ENCODE assay signal across 8 mouse cellular contexts in the genomic region with DNA sequence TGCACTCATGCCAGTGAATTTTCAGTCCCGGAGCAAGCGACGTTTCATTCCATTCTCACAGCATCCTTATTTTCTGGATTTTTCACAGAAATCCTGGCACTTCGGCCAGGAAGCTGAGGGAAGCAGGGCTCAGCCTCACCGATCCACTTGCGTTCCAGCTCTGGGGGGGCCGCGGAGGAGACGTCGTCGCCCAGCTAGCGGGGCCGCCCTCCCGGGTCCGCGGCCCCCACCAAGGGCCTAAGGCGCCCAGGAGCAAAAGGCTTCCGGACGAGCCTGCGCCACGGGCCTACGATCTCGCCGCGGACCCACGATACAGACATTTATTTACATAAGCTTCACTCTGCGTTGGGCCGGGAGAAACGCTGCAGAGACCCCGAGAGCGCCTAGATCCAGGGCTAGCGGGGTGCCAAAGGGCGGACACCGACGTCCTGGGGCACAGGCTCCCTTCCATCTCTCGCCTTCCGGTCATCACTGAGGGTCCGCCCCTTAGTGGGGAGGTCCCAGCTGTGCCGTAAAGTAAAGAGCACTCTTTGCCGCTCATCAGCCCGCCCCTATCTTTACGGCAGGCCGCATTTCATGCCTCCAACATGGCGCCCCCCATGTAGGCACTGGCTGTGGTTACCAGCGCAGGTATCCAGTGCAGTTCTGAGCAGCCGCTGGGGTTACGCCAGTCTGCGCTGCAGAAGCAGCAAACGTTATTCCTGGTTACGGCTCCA. TPM values are rescaled to one million over a fixed set of nuclear protein-coding genes. Genes with fewer than 3 reads are reported as not detected.
DNase-seq lines count a peak whose midpoint lies in the region; ATAC-seq lines count a peak whose summit lies in the region.

Gene Pdss2 (plus strand): TSS at position 577 of the 716 bp plus-strand sequence.

- H3K36me3 ChIP-seq in intestine, embryonic 14.5 days (ENCODE audit: control insufficient read depth, insufficient read depth, low read length): no peaks in the 10 kb centered on the region

- H3K27ac ChIP-seq in intestine, embryonic 14.5 days (ENCODE audit: low read depth): peak within 1 kb of the TSS; percentile 85

- peaks cover 3% of the 10 kb centered on the region; the same call in 1 of the 2 replicates for H3K4me1 ChIP-seq in intestine, embryonic 14.5 days (replicated peaks; ENCODE audit: control insufficient read depth, insufficient read depth, low read length)

- intact Hi-C loops in gastrocnemius, postnatal 14 days (cut with DNase I; ENCODE audit: low total_unique reads): no loop called here
- intact Hi-C loops in left cerebral cortex, postnatal 14 days (cut with DNase I): loop anchor here (2.0 to 10.0 kb wide), 2 partner anchors 46 to 54 kb away; partner anchors contain the start of genes 9030612E09Rik and Sobp

- WGBS in intestine, embryonic 14.5 days: under 1% methylated on average over 50 of the region's 50 CpGs

- no peaks in the 10 kb centered on the region for H3K9me3 ChIP-seq in intestine, embryonic 14.5 days (ENCODE audit: control insufficient read depth, low read length)

- peak within 1 kb of the TSS; percentile 77 for H3K9ac ChIP-seq in intestine, embryonic 14.5 days (ENCODE audit: low read length)

- peak; percentile 99 for ATAC-seq in intestine, embryonic 14.5 days (replicated peaks; ENCODE audit: low FRiP score, low TSS enrichment, low read depth)

- peak within 1 kb of the TSS; percentile 83 for H3K4me3 ChIP-seq in intestine, embryonic 14.5 days (ENCODE audit: low read depth, low read length)

- H3K27me3 ChIP-seq in intestine, embryonic 14.5 days (replicated peaks; ENCODE audit: control insufficient read depth, insufficient read depth, low read length): no peaks in the 10 kb centered on the region

- peak; percentile 94 for DNase-seq in adipocyte (ENCODE audit: low spot score)
- DNase-seq in embryo, embryonic 10 days (ENCODE audit: low spot score): peak; percentile 99
- DNase-seq in gastrocnemius, postnatal 14 days: peak; percentile 94
- DNase-seq in intestine, embryonic 14.5 days (ENCODE audit: low spot score): peak; percentile 93
- DNase-seq in left cerebral cortex, postnatal 14 days (ENCODE audit: low spot score in 2 of 2): peak; percentile 93 to 95
- peak; percentile 94 for DNase-seq in mesoderm, embryonic 11.5 days (ENCODE audit: low read depth, low spot score)
- peak; percentile 93 to 94 for DNase-seq in right cerebral cortex, postnatal 36 days (ENCODE audit: low spot score in 2 of 2)
- peak; percentile 95 for DNase-seq in yolk sac, embryonic 10.5 days (ENCODE audit: low spot score)

- H3K4me2 ChIP-seq in intestine, embryonic 14.5 days (ENCODE audit: low read length): peak within 1 kb of the TSS; percentile 76

RNA-seq across cellular contexts. Expression of gene Pdss2, which starts in this region (rescaled TPM):
- 10 to 100 TPM; 20.6 to 22.6 TPM for total RNA-seq in gastrocnemius, postnatal 14 days (2021)
- 12.2 and 13.9 TPM in 2 replicates for polyA plus RNA-seq in intestine, embryonic 14.5 days (2014; fragmentation: Nextera tagmentation; extraction: Ambion mirVana)
- total RNA-seq in left cerebral cortex, postnatal 14 days (2021): 10 to 100 TPM; 17.6 to 18.1 TPM

Comparison
In these comparisons a context has a peak if more than half of its experiments do, and no peak if none do; other contexts are left out.
1. Peak in every context shown above with its lines: DNase-seq, ATAC-seq, H3K4me3 ChIP-seq and H3K27ac ChIP-seq.